Mouse (Mus musculus) cerebellum, postnatal 25 days (tissue): ENCODE data around the gene Tesk2.
A peak's percentile ranks its signal among the peaks of the same experiment; 100 is the strongest.
"Not testable (repeated sequence)": the region's sequence is repeated elsewhere in the genome, so short reads cannot be mapped to it uniquely, and the experiment has no call there.

Experiments used
- DNase-seq, 2 experiments: peaks; one replicate each; pipeline ENCODE4 v3.0.0; 2021; ENCODE audit warnings: mixed read lengths in 2 of 2

The Tesk2 gene

GRCm38 (mm10) chr4:116720343-116721097 is at the start of gene Tesk2:
TSS of gene Tesk2 (plus strand) at chr4:116720948.
- peak; percentile 86 to 91 for DNase-seq

- no peak for DNase-seq
These were observed 48.0 kb upstream of the Tesk2 start for GRCm38 (mm10) chr4:116672785-116673184.

- DNase-seq, result not testable (repeated sequence)
These were observed 46.0 kb upstream of the Tesk2 start for GRCm38 (mm10) chr4:116674761-116675160.

GRCm38 (mm10) chr4:116676027-116676426 is 44.7 kb upstream of the Tesk2 start:
- DNase-seq, result no peak

- DNase-seq, result no peak
These were observed 42.9 kb upstream of the Tesk2 start for GRCm38 (mm10) chr4:116677808-116678207.

- no peak for DNase-seq
These were observed 41.6 kb upstream of the Tesk2 start for GRCm38 (mm10) chr4:116679141-116679540.

GRCm38 (mm10) chr4:116680521-116680920 is 40.2 kb upstream of the Tesk2 start:
- DNase-seq, result not testable (repeated sequence)

GRCm38 (mm10) chr4:116683957-116684356 is 36.8 kb upstream of the Tesk2 start:
- DNase-seq, result no peak

- DNase-seq, result no peak
These were observed 36.1 kb upstream of the Tesk2 start for GRCm38 (mm10) chr4:116684665-116685064.

GRCm38 (mm10) chr4:116685402-116686061 is 35.2 kb upstream of the Tesk2 start, which contains the start of gene Prdx1:
TSS of gene Prdx1 (plus strand) at chr4:116685544.
- peak; percentile 93 to 94 for DNase-seq

GRCm38 (mm10) chr4:116687041-116687440 is 33.7 kb upstream of the Tesk2 start:
- no peak for DNase-seq

GRCm38 (mm10) chr4:116689309-116689876 is 31.4 kb upstream of the Tesk2 start:
- no peak for DNase-seq

- DNase-seq, result no peak
These were observed 28.6 kb upstream of the Tesk2 start for GRCm38 (mm10) chr4:116692146-116692545.

GRCm38 (mm10) chr4:116693785-116694184 is 27.0 kb upstream of the Tesk2 start:
- no peak for DNase-seq

GRCm38 (mm10) chr4:116698693-116699342 is 21.9 kb upstream of the Tesk2 start:
- DNase-seq, result no peak

GRCm38 (mm10) chr4:116700964-116701363 is 19.8 kb upstream of the Tesk2 start:
- no peak for DNase-seq

GRCm38 (mm10) chr4:116703804-116704203 is 16.9 kb upstream of the Tesk2 start:
- peak; percentile 68 to 79 for DNase-seq

GRCm38 (mm10) chr4:116707666-116708065 is 13.1 kb upstream of the Tesk2 start:
- peak in 1 of 2 experiments; percentile 31 for DNase-seq

GRCm38 (mm10) chr4:116708201-116708764 is 12.5 kb upstream of the Tesk2 start, which contains the start of the genes Mmachc and Ccdc163:
TSS of gene Mmachc (minus strand) at chr4:116708406.
TSS of gene Ccdc163 (plus strand) at chr4:116708509.
- peak; percentile 87 to 91 for DNase-seq

- DNase-seq, result no peak
These were observed 11.9 kb upstream of the Tesk2 start for GRCm38 (mm10) chr4:116708791-116709390.

- no peak for DNase-seq
These were observed 10.6 kb upstream of the Tesk2 start for GRCm38 (mm10) chr4:116710154-116710553.

GRCm38 (mm10) chr4:116712536-116712935 is 8.2 kb upstream of the Tesk2 start:
- DNase-seq, result peak; percentile 72 to 83
